Mouse (Mus musculus) kidney, postnatal 4 days (tissue): ENCODE measurements at regions not wholly inside any gene's neighbourhood (a gene's known extent, or its start where the extent isn't known, plus 50 kb on each side); places are given as distances from the start of the nearest gene placed in this dataset.

ENCODE experiments used
- DNase-seq, 2 experiments: peaks; one replicate each; pipeline ENCODE4 v3.0.0; 2021; ENCODE audit warnings: mixed read lengths in 2 of 2

DNA sequence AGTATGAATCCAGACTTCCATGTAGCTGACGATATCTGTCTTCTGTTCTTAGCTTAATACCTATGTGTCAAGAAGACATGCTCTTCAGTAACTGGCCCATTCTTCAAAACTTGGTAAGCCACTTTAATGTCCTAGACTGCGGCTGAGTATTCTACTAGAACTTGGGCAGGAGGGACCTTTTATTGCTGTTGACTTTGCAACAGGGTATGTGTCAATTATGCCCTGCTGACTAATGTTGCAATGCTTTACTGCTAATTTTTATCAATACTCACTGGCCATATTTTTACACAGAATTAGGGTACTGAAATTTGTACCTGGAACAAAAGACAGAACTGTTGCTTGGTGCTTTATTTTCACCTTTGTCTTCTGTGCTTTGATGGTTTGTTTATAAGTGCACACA is 746.9 kb downstream of the Ppargc1a start:
- DNase-seq, result no peak

DNA sequence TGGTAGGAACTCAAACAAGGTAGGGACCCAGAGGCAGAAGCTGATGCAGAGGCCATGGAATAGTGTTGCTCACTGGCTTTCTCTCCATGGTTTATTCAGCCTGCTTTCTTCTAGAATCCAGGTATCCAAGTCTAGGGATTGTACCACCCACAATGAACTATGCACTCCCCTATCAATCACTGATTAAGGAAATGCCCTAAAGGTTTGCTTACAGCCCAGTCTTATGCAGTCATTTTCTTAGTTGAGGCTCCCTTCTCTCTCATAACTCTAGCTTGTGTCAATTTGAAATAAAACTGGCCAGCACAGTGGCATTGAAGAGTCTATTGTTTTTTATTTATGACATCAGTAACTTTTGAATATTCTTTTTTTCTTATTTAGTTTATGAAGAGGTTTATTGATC is 747.6 kb downstream of the Ppargc1a start:
- DNase-seq, result no peak

DNA sequence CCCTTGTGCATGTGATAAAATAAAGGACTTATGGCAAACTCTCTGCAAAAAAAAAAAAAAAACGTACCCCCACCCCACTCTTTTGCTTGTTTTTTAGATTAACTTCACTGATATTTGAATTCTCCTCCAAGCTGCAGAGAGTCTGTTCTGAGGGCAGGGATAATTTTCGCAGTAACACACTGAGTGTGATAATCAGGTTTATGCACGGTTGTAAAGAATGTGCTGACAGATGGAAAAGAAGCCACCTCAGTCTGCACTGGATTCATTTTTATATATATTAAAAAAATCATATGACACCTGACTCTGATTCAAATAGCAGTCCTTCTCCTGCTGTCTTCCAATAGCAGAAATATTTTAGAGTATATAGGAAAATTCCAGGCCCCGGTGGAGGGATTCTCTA is 736.5 kb upstream of the Adgra3 start:
- DNase-seq, result no peak

GRCm38 (mm10) chr5:50794453-50795169 is 735.8 kb upstream of the Adgra3 start:
- DNase-seq, result no peak

DNA sequence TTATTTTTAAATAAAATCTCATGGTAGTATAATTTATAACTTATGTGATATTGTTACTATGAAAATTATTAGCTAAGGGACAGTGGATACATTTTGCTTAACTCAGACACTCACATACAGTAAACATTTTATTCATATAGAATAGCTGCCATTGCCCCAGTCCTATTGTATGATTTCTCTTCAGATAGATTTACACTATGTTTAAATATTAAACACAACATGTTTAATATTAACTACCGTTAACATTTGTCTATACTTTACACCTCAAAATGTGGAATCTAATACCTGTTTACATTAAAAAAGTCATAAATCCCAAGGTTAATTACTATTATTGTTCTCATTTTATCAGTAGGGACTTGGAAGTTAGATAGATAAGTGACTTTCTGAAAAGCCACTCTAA is 734.8 kb upstream of the Adgra3 start:
- DNase-seq, result no peak

GRCm38 (mm10) chr5:50785273-50785672 is 726.5 kb upstream of the Adgra3 start:
- no peak for DNase-seq

GRCm38 (mm10) chr5:50779138-50779537 is 720.3 kb upstream of the Adgra3 start:
- peak; percentile 26 to 38 for DNase-seq

- DNase-seq, result no peak
These were observed 719.4 kb upstream of the Adgra3 start for GRCm38 (mm10) chr5:50778221-50778620.

- no peak for DNase-seq
These were observed 703.5 kb upstream of the Adgra3 start for GRCm38 (mm10) chr5:50762261-50762660.

DNA sequence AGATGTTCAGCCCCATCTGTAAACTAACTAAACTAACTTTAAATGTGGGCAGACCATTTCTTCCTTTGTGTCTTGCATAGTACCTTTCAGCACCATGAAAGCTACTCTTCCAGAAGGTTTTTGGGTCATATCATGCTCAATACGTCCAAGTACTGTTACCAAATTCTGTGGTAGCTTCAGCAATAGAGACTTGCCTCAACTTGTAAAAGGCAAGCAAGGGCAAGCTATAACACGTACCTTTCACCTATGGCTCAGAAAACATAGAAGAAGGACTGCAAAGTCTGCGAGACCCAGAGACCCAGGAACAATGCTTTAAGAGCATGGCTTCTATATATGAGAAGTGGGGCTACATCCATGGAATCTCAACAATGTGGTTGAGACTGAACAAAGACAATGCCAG is 701.6 kb upstream of the Adgra3 start:
- DNase-seq, result no peak

DNA sequence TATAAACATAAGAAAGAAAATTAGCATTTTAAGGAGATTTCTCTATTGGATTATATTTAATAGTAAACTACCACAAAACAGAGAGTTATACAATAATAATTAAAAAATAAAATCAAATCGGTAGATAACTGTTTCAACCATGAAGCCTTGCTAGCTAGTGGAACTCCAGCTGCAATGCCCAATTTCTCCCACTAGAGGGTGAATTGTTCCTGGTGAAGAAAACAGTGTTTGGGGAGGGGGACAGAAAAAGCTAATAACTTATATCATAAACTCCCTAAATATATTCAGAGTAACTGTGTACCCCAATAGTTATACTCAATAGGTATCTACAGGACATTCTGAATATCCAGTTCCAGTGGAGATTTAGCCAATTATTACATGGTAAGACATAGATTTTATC is 694.0 kb upstream of the Adgra3 start:
- peak; percentile 50 to 52 for DNase-seq

DNA sequence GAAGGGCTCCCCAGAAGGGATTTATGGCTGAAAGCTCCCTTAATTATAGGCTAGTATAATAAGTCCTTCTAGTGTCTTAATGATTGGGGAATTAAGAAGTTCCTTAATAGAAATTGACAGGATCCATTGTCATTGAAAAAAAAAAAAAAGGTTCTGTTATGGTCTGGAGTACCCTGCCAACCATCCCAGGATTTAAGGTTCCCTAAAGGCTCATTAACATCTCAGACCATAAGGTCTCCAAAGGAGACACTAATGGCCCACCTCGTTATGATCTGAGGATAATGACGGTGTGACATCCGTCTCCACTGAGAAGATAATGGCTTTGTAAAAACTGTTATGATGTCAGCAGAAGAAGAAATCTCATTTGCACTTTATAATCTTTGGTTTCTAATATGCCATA is 692.6 kb upstream of the Adgra3 start:
- DNase-seq, result no peak

DNA sequence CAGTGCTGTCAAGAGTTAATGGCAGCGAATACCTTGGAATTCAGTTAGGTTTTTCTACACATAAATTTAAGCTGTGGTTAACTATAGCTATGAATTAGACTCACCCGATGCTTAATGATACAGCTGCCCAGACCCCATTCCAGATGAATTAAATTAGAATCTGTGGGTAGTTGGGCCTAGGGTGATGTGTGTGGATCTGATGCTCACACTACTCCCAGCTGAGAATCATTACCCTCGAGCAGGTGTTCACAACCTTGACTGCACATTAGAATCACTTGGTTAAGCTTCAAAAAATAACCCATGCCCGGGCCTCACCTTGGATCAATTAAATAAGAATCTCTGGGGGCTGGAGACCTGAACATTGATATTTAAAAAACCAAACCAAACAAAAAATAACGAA is 684.2 kb upstream of the Adgra3 start:
- no peak for DNase-seq

DNA sequence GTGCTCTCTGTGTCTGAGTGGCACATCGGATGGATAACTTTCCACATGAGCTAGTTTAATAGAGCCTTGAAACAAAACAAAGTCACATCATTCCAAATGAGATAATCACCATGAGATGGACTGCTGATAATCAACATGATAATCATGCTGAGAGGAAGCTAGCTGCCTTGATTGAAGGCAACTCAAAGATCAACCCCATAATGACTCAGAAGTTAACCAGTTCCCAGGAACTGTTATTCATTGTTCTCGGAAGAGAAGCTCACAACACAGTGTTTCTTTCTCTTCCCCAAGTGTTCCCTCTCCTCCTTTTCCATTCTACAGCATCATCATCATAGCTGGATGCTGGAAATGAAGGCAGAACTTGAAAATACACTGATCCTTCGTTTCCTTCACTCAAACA is 674.9 kb upstream of the Adgra3 start:
- no peak for DNase-seq

DNA sequence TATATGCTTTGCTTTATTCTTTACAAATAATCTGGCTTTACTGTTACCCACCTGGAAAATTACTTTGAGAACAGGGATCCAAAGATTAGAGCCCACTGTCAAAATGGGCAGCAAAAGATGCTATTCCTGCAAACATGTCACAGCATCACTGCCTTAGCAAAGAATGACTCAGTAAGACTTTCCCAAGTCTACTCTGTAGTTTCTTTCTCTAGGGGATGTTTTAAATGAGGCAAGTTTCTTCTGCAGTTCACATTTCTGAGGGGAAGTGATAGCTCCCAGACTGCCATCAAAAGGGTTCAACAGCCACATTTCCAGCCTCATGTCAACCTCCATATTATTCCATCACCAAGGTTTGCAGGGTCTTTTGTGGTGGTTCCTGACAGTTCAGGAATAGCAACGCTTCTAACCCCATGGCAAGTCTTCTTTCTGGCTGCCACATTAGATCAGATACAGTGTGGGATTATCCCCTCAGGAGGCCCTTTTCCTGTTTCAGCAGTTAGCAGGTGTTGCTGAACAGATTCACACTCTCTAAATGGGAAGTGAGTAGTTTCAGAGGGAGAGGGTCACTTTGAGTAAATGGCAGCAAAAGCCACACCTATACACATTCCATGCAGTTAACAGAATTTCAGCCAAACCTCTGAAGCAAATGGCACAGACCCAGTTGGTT is 669.7 kb upstream of the Adgra3 start:
- no peak for DNase-seq

DNA sequence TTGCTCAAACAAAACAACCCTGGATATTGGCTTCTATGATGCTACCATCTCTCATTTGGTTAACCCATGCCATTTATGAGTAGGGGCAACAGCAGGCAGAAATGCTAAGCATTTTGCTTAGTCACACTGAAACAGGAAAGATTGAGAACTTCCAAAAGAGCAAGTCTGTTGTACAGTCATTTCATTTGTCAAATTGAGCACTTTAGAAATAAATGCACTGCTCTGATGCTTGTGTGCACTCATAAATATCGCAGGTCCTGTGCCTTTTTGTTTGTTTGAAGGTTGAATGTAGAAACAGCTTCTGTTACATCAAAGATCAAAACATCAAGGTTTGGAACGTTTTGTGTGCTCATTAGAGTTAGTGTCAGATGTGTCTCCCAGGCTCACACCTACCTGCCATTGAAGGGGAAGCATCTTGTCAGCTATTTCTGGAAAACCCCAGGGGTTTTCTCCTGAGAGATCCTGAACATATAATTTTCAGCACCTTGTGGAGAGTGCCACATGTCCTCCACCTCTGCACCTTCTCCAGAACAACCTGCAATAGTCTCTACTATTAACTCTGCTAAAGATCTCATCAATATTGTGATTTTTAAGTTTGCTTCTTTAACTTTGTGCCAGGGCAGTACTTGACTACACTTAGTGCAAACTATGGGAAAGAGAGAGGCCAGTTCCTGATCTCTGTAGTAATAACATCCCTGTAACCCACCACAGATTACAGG is 648.3 kb upstream of the Adgra3 start:
- DNase-seq, result no peak

GRCm38 (mm10) chr5:50698084-50698483 is 639.3 kb upstream of the Adgra3 start:
- DNase-seq, result peak; percentile 7 to 27

DNA sequence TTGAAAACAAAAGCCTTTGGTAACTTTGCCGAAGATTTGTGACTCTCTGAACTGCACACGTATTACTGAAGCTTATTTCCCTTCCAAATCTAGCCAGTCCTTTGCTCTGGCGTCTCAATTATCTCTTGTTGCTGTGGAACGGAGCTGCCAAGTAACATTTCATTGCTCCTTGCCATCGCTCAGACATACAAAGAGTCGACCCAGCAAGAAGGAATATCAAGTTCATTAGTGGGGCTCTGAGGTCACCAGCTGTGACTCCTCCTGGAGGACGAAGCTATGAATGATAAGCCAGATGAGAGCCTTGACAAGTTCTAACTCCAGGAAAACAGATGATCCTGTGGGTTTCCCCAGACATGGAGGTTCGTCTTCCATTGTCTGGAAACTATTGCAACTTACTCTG is 638.8 kb upstream of the Adgra3 start:
- DNase-seq, result no peak

- DNase-seq, result no peak
These were observed 629.6 kb upstream of the Adgra3 start for GRCm38 (mm10) chr5:50688362-50688761.

DNA sequence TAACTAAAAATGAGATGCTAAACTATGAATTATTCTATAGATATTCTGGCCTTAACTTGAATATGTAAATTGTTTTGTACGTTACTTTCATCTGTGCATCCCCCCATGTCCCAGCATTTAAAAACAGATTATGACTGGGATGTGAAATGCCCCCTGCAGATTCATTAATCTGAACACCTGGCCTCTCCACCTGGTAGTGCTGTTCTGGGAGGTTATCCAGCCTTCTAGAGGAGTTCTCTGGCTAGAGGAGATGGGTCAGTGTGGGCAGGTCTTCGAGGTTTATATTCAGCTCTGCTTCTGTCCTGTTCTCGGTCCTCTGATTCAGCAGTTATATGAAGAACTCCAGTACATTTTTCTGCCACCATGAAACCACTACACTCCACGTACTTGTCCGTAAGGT is 625.2 kb upstream of the Adgra3 start:
- no peak for DNase-seq

DNA sequence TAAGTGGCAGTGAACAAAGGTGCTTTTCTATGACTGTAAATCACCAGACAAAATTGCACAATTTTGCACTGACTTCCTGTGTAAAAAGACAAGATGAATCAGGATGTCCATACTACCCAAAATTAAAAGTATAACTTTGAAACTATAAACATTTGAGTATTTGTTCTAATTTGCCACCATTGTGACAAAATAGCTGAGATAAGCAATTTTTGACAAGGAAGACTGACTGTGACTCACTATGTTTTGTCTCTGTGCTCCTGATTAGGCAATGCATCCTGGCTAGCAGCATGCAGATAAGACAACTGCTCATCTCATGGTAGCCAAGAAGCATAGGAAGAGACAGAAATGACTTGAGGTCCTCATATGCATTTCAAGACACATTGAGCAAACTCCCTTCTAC is 577.7 kb upstream of the Adgra3 start:
- no peak for DNase-seq

DNA sequence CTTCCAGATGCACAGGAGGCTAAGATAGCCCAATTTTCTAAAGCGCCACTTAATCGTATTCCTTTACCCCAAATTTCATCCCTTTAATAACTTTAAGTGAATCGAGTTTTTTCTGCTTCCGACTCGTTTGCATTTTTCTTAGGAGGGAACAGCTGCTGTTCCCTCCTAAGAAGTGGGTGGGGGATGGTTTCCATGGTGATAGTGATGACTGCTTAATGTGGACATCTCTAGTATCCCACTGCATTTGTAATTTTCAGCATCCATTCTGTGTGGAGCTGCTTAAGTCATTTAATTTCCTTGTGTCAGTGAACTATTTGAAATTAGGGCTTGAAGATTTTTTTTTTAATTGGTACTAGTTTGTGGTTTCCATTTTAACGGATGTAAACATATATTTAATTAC is 567.8 kb upstream of the Adgra3 start:
- no peak for DNase-seq

DNA sequence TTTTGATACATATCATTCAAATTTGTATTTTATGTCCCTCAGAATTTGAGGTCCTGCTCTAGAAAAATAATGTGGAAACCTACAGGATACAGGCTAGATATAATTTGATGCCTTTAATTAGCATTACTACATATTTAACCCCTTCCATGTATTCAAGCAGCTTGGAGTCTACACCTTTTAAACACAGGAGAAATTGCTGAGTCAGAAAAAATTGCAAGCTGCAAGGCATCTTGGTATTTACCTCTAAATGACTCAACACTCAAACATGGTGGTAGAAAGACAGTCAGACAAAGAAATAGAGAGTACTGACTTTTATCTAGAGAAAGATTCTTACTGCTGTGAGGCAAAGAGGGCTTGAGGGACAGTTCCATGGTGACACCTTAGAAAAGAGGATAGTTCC is 565.4 kb upstream of the Adgra3 start:
- DNase-seq, result no peak
